Mouse (Mus musculus) heart, adult 2 months (tissue): ENCODE data around the gene Olfr691.

Experiments used
- CTCF ChIP-seq: fragments of 200-600 bp; IDR thresholded peaks from 2 replicates; pipeline ENCODE4 v1.8.1; 2022; ENCODE audit warnings: antibody characterized with exemption, mild to moderate bottlenecking, moderate library complexity
- EP300 ChIP-seq: fragments of 200-500 bp; IDR thresholded peaks from 2 replicates; pipeline ENCODE4 v1.6.1; 2011; ENCODE audit warnings: low read depth, low read length, control low read depth; ENCODE audit not compliant: insufficient read depth
- POLR2A ChIP-seq: fragments of 200-500 bp; IDR thresholded peaks from 2 replicates; pipeline ENCODE4 v1.6.1; 2011; ENCODE audit warnings: mild to moderate bottlenecking, low read depth, low read length, control low read depth; ENCODE audit not compliant: insufficient read depth

GRCm38 (mm10) chr7:105380329-105380728 lies 38.3 kb upstream of the Olfr691 start:
- no peak for TF ChIP-seq CTCF
- no peak for TF ChIP-seq POLR2A
- no peak for TF ChIP-seq EP300
